Mouse (Mus musculus) olfactory bulb, adult 2 months (tissue): ENCODE measurements around the gene Nceh1.

Experiments used
- CTCF ChIP-seq: fragments of 200-500 bp; IDR thresholded peaks from 2 replicates; pipeline ENCODE4 v1.5.1; 2012; ENCODE audit warnings: low read depth, mild to moderate bottlenecking, low read length, moderate library complexity; ENCODE audit not compliant: insufficient read depth
- POLR2A ChIP-seq: fragments of 200-500 bp; IDR thresholded peaks from 2 replicates; pipeline ENCODE4 v1.6.1; 2012; ENCODE audit warnings: mild to moderate bottlenecking, low read depth, low read length, moderate library complexity; ENCODE audit not compliant: insufficient read depth

DNA sequence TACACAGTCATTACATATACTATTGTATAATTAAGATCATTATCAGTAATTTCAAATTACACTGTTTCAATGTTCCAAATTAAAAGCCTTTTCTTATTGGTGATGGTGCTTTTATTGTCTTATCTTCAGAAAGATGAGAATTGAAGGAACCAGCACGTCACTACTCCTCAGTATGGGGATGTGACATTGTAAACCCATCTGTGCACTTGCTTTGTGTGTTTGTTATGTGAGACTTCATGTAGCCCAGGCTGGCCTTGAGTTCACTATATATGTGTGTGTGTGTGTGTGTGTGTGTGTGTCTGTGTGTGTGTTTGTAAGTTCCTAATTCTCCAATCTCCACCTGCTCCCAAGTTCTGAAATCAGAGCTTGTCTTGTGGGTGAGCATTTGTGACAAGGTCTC lies 12.5 kb upstream of the Nceh1 start:
- TF ChIP-seq CTCF, result no peak
- TF ChIP-seq POLR2A, result no peak
